Mouse (Mus musculus): ENCODE measurements around the gene Dstn. TPM values are rescaled to one million over a fixed set of nuclear protein-coding genes. Genes with fewer than 3 reads are reported as not detected.

Gene Dstn
- polyA plus RNA-seq, 1 experiment from 2014 or later = 373 TPM

- ATAC-seq (ENCODE audit: insufficient number of reproducible peaks, low FRiP score, low TSS enrichment, low read depth) (no peak), DNase-seq (ENCODE audit: low spot score) (no peak)
- Histone ChIP-seq H3K9me3 (ENCODE audit: control insufficient read depth, low read length) (no peaks in the 10 kb centered on the region), H3K4me1 (ENCODE audit: control insufficient read depth, insufficient read depth, low read length) (no peaks in the 10 kb centered on the region), H3K4me2 (ENCODE audit: low read depth, severe bottlenecking) (no peak overlapping the region), H3K36me3 (ENCODE audit: control insufficient read depth, insufficient read depth, low read length) (no peaks in the 10 kb centered on the region), H3K9ac (ENCODE audit: low read length) (no peak overlapping the region), H3K27ac (replicated peaks; ENCODE audit: low read depth, low read length) (no peak overlapping the region), H3K27me3 (ENCODE audit: control insufficient read depth, insufficient read depth, low read length) (no peaks in the 10 kb centered on the region), H3K4me3 (ENCODE audit: low read depth, low read length) (no peak overlapping the region)
- WGBS = 77% methylated on average over 2 of the region's 2 CpGs
Observed at GRCm38 (mm10) chr2:143909230-143909629, 5.9 kb upstream of the Dstn start.

- Histone ChIP-seq H3K4me2 (ENCODE audit: low read depth, severe bottlenecking) (no peak overlapping the region), H3K4me3 (ENCODE audit: low read depth, low read length) (no peak overlapping the region), H3K4me1 (ENCODE audit: control insufficient read depth, insufficient read depth, low read length) (0 out of 2 replicates have a peak, but pooled peaks cover 1% of the 10 kb centered on the region), H3K36me3 (ENCODE audit: control insufficient read depth, insufficient read depth, low read length) (no peaks in the 10 kb centered on the region), H3K9me3 (ENCODE audit: control insufficient read depth, low read length) (no peaks in the 10 kb centered on the region), H3K27ac (replicated peaks; ENCODE audit: low read depth, low read length) (no peak overlapping the region), H3K9ac (ENCODE audit: low read length) (no peak overlapping the region), H3K27me3 (ENCODE audit: control insufficient read depth, insufficient read depth, low read length) (no peaks in the 10 kb centered on the region)
- 92% methylated on average over 2 of the region's 2 CpGs for whole genome bisulfite sequencing
- DNase-seq (ENCODE audit: low spot score) = no peak
- no peak for ATAC-seq (ENCODE audit: insufficient number of reproducible peaks, low FRiP score, low TSS enrichment, low read depth)
Observed at GRCm38 (mm10) chr2:143912199-143912598, 2.9 kb upstream of the Dstn start.

- no peaks in the 10 kb centered on the region for H3K36me3 ChIP-seq (ENCODE audit: control insufficient read depth, insufficient read depth, low read length)
- 8% methylated on average over 10 of the region's 10 CpGs for WGBS
- H3K27me3 ChIP-seq (ENCODE audit: control insufficient read depth, insufficient read depth, low read length) = no peaks in the 10 kb centered on the region
- H3K9me3 ChIP-seq (ENCODE audit: control insufficient read depth, low read length) = no peaks in the 10 kb centered on the region
- 0 out of 2 replicates have a peak, but pooled peaks cover 3% of the 10 kb centered on the region for H3K4me1 ChIP-seq (ENCODE audit: control insufficient read depth, insufficient read depth, low read length)
- peak overlapping the region; percentile 95 for H3K27ac ChIP-seq (replicated peaks; ENCODE audit: low read depth, low read length)
- DNase-seq (ENCODE audit: low spot score) = peak; percentile 47
- peak overlapping the region; percentile 74 for H3K4me2 ChIP-seq (ENCODE audit: low read depth, severe bottlenecking)
- peak overlapping the region; percentile 87 for H3K9ac ChIP-seq (ENCODE audit: low read length)
- ATAC-seq (ENCODE audit: insufficient number of reproducible peaks, low FRiP score, low TSS enrichment, low read depth) = no peak
- peak overlapping the region; percentile 75 for H3K4me3 ChIP-seq (ENCODE audit: low read depth, low read length)
Observed at GRCm38 (mm10) chr2:143914221-143914620, 899 bp upstream of the Dstn start.

GRCm38 (mm10) chr2:143915600-143916135, 548 bp downstream of the Dstn start:
- under 1% methylated on average over 32 of the region's 32 CpGs for WGBS
- ATAC-seq (ENCODE audit: insufficient number of reproducible peaks, low FRiP score, low TSS enrichment, low read depth) (peak; percentile 18), DNase-seq (ENCODE audit: low spot score) (no peak)
- Histone ChIP-seq H3K4me1 (ENCODE audit: control insufficient read depth, insufficient read depth, low read length) (0 out of 2 replicates have a peak, but pooled peaks cover 3% of the 10 kb centered on the region), H3K27ac (replicated peaks; ENCODE audit: low read depth, low read length) (peak overlapping the region; percentile 95), H3K36me3 (ENCODE audit: control insufficient read depth, insufficient read depth, low read length) (no peaks in the 10 kb centered on the region), H3K9me3 (ENCODE audit: control insufficient read depth, low read length) (no peaks in the 10 kb centered on the region), H3K4me3 (ENCODE audit: low read depth, low read length) (peak overlapping the region; percentile 75), H3K4me2 (ENCODE audit: low read depth, severe bottlenecking) (peak overlapping the region; percentile 74), H3K9ac (ENCODE audit: low read length) (peak overlapping the region; percentile 87), H3K27me3 (ENCODE audit: control insufficient read depth, insufficient read depth, low read length) (no peaks in the 10 kb centered on the region)

- H3K4me2 ChIP-seq (ENCODE audit: low read depth, severe bottlenecking) = peak overlapping the region; percentile 74
- peak overlapping the region; percentile 87; the same call in 1 of the 2 replicates for H3K9ac ChIP-seq (ENCODE audit: low read length)
- 11% methylated on average over 5 of the region's 5 CpGs for WGBS
- H3K27ac ChIP-seq (replicated peaks; ENCODE audit: low read depth, low read length) = no peak overlapping the region
- 0 out of 2 replicates have a peak, but pooled peaks cover 3% of the 10 kb centered on the region for H3K4me1 ChIP-seq (ENCODE audit: control insufficient read depth, insufficient read depth, low read length)
- peak overlapping the region; percentile 75 for H3K4me3 ChIP-seq (ENCODE audit: low read depth, low read length)
- DNase-seq (ENCODE audit: low spot score) (no peak), ATAC-seq (ENCODE audit: insufficient number of reproducible peaks, low FRiP score, low TSS enrichment, low read depth) (no peak)
- H3K9me3 ChIP-seq (ENCODE audit: control insufficient read depth, low read length) = no peaks in the 10 kb centered on the region
- H3K36me3 ChIP-seq (ENCODE audit: control insufficient read depth, insufficient read depth, low read length) = no peaks in the 10 kb centered on the region
- no peaks in the 10 kb centered on the region for H3K27me3 ChIP-seq (ENCODE audit: control insufficient read depth, insufficient read depth, low read length)
Observed at GRCm38 (mm10) chr2:143916229-143916628, 1.1 kb downstream of the Dstn start.

GRCm38 (mm10) chr2:143917622-143918021, 2.5 kb downstream of the Dstn start:
- Histone ChIP-seq H3K36me3 (ENCODE audit: control insufficient read depth, insufficient read depth, low read length) (no peaks in the 10 kb centered on the region), H3K4me3 (ENCODE audit: low read depth, low read length) (no peak overlapping the region), H3K4me2 (ENCODE audit: low read depth, severe bottlenecking) (no peak overlapping the region), H3K4me1 (ENCODE audit: control insufficient read depth, insufficient read depth, low read length) (0 out of 2 replicates have a peak, but pooled peaks cover 3% of the 10 kb centered on the region), H3K9me3 (ENCODE audit: control insufficient read depth, low read length) (no peaks in the 10 kb centered on the region), H3K9ac (ENCODE audit: low read length) (no peak overlapping the region), H3K27me3 (ENCODE audit: control insufficient read depth, insufficient read depth, low read length) (no peaks in the 10 kb centered on the region), H3K27ac (replicated peaks; ENCODE audit: low read depth, low read length) (no peak overlapping the region)
- ATAC-seq (ENCODE audit: insufficient number of reproducible peaks, low FRiP score, low TSS enrichment, low read depth) = no peak
- no peak for DNase-seq (ENCODE audit: low spot score)
- WGBS = 79% methylated on average over 5 of the region's 5 CpGs

- Histone ChIP-seq H3K4me1 (ENCODE audit: control insufficient read depth, insufficient read depth, low read length) (0 out of 2 replicates have a peak, but pooled peaks cover 3% of the 10 kb centered on the region), H3K9me3 (ENCODE audit: control insufficient read depth, low read length) (no peaks in the 10 kb centered on the region), H3K4me3 (ENCODE audit: low read depth, low read length) (no peak overlapping the region), H3K27me3 (ENCODE audit: control insufficient read depth, insufficient read depth, low read length) (no peaks in the 10 kb centered on the region), H3K4me2 (ENCODE audit: low read depth, severe bottlenecking) (no peak overlapping the region), H3K27ac (replicated peaks; ENCODE audit: low read depth, low read length) (no peak overlapping the region), H3K9ac (ENCODE audit: low read length) (no peak overlapping the region), H3K36me3 (ENCODE audit: control insufficient read depth, insufficient read depth, low read length) (no peaks in the 10 kb centered on the region)
- no peak for ATAC-seq (ENCODE audit: insufficient number of reproducible peaks, low FRiP score, low TSS enrichment, low read depth)
- DNase-seq (ENCODE audit: low spot score) = no peak
- 44% methylated on average over 4 of the region's 4 CpGs for WGBS
Observed at GRCm38 (mm10) chr2:143918831-143919502, 3.8 kb downstream of the Dstn start.

- 56% methylated on average over 7 of the region's 7 CpGs for WGBS
- H3K4me2 ChIP-seq (ENCODE audit: low read depth, severe bottlenecking) = no peak overlapping the region
- DNase-seq (ENCODE audit: low spot score) (no peak), ATAC-seq (ENCODE audit: insufficient number of reproducible peaks, low FRiP score, low TSS enrichment, low read depth) (no peak)
- H3K36me3 ChIP-seq (ENCODE audit: control insufficient read depth, insufficient read depth, low read length) = no peaks in the 10 kb centered on the region
- no peaks in the 10 kb centered on the region for H3K27me3 ChIP-seq (ENCODE audit: control insufficient read depth, insufficient read depth, low read length)
- H3K4me1 ChIP-seq (ENCODE audit: control insufficient read depth, insufficient read depth, low read length) = no peaks in the 10 kb centered on the region
- no peak overlapping the region for H3K4me3 ChIP-seq (ENCODE audit: low read depth, low read length)
- H3K9ac ChIP-seq (ENCODE audit: low read length) = no peak overlapping the region
- no peak overlapping the region for H3K27ac ChIP-seq (replicated peaks; ENCODE audit: low read depth, low read length)
- no peaks in the 10 kb centered on the region for H3K9me3 ChIP-seq (ENCODE audit: control insufficient read depth, low read length)
Observed at GRCm38 (mm10) chr2:143924085-143924484, 9.0 kb downstream of the Dstn start.
